Mouse (Mus musculus) naive thymus-derived CD4-positive, alpha-beta T cell, adult 5 months (primary cell): ENCODE results near the gene Tbcd. TPM values are rescaled to one million over a fixed set of nuclear protein-coding genes. Genes with fewer than 3 reads are reported as not detected.

ENCODE experiments used
- polyA plus RNA-seq: library from polyadenylated mRNA; unstranded; fragments of 100-300 nt; shearing (Covaris generic); gene quantifications from one replicate; pipeline ENCODE4 v1.2.1, GENCODE M21; 2017

The Tbcd gene
- polyA plus RNA-seq = 36.6 TPM

GRCm38 (mm10) chr11:121451753-121452635 lies at the start of gene Tbcd:
Gene Tbcd, plus strand, starts transcription at chr11:121451949.

GRCm38 (mm10) chr11:121420830-121421552 lies 30.8 kb upstream of the Tbcd start, which contains the start of gene Fn3krp:
Gene Fn3krp, plus strand, starts transcription at chr11:121421401.

GRCm38 (mm10) chr11:121434156-121435155 lies 17.3 kb upstream of the Tbcd start, which contains the start of gene Fn3k:
Gene Fn3k, plus strand, starts transcription at chr11:121434913.

GRCm38 (mm10) chr11:121519131-121519530 lies 67.4 kb downstream of the Tbcd start, which contains the start of gene Zfp750:
Gene Zfp750, minus strand, starts transcription at chr11:121519333.

Other genes starting within 250 kb of the Tbcd start
- gene Hexdc, start 247.5 kb upstream of the Tbcd start, polyA plus RNA-seq = 3.2 TPM
- 17.1 TPM for gene Ogfod3, start 247.2 kb upstream of the Tbcd start, polyA plus RNA-seq
- 88.5 TPM for gene Cybc1, start 222.6 kb upstream of the Tbcd start, polyA plus RNA-seq
- 33.2 TPM for gene Narf, start 214.7 kb upstream of the Tbcd start, polyA plus RNA-seq
- 21.4 TPM for gene Foxk2, start 192.0 kb upstream of the Tbcd start, polyA plus RNA-seq
- gene Wdr45b, start 97.5 kb upstream of the Tbcd start, polyA plus RNA-seq = 77.7 TPM
- gene Rab40b, start 63.7 kb upstream of the Tbcd start, polyA plus RNA-seq = not detected
- gene Fn3krp, start 30.5 kb upstream of the Tbcd start, polyA plus RNA-seq = 0.63 TPM
- gene Fn3k, start 17.0 kb upstream of the Tbcd start, polyA plus RNA-seq = not detected
- gene Zfp750, start 67.4 kb downstream of the Tbcd start, polyA plus RNA-seq = 0.10 TPM
- gene B3gntl1, start 221.2 kb downstream of the Tbcd start, polyA plus RNA-seq = 8.5 TPM
- gene Metrnl, start 249.6 kb downstream of the Tbcd start, polyA plus RNA-seq = 1.1 TPM